Mouse (Mus musculus) left cerebral cortex, postnatal 14 days (tissue): ENCODE measurements around the gene Glra4. TPM values are rescaled to one million over a fixed set of nuclear protein-coding genes. Genes with fewer than 3 reads are reported as not detected.

Source experiments
- DNase-seq, 2 experiments: peaks; one replicate each; pipeline ENCODE4 v3.0.0; 2021 to 2022; ENCODE audit warnings: low spot score in 2 of 2, mixed read lengths in 1 of 2
- intact Hi-C: fragments of 180-260 bp; cut with DNase I; formaldehyde crosslinking; loops from one replicate; pipeline ENCODE4 v1.15.1; 2025
- long read RNA-seq, 2 experiments: library from polyadenylated mRNA; stranded (forward); transcript quantifications; one replicate each; pipeline ENCODE4 v2.0.0; 2021
- total RNA-seq, 2 experiments: library from RNA; stranded (reverse); gene quantifications; 2 replicates each; pipeline ENCODE4 v1.2.3; 2021

Gene Glra4
- under 1 TPM in 1 of 2 experiments, not detected in 1; 0.27 TPM for total RNA-seq
- long read RNA-seq, experiment 1: 0 reads
- long read RNA-seq, experiment 2: 0 reads

DNA sequence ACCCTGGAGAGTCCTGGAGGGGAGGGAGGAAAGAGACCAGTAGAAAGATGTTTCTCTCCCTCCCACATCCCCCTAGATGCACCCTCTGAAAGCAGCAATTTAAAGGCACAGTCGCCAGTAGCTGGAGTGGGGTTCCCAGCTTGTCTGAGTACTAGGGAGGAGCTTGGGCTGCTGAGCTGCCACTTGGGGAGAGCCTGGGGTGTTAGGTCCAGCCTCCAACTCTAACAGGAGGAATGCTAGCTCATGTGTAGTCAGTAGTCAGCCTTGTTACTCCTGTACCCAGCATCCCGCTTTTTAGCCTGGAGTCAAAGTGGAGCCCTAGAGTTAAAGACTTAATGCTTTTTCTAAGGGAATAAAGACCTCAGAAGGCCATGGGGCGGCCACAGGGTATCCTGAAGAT is at the start of gene Glra4:
Gene Glra4 (minus strand): TSS at position 101 of the 400 bp plus-strand sequence.
- intact Hi-C loops: no loop called here
- no peak for DNase-seq

DNA sequence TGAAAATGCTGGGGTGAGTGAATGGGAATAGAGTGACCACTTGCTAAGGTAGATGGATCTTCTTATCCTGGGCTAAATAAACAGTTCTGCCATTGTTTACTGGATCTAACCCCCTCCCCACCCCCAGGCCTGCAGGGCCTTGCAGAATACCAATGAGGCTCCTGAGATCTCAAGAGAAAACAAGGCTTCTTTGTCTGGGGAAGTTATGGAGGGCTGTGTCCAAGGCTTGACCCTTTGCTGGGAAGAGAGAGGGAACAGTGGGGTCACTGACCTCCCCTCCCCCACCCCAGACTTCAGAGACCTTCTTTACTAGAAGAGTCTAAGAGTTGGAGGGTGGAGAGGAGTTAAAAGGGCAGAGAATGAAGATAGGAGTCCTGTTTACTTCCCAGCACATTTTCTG is 48.7 kb upstream of the Glra4 start:
- intact Hi-C loops: no loop called here
- no peak for DNase-seq

DNA sequence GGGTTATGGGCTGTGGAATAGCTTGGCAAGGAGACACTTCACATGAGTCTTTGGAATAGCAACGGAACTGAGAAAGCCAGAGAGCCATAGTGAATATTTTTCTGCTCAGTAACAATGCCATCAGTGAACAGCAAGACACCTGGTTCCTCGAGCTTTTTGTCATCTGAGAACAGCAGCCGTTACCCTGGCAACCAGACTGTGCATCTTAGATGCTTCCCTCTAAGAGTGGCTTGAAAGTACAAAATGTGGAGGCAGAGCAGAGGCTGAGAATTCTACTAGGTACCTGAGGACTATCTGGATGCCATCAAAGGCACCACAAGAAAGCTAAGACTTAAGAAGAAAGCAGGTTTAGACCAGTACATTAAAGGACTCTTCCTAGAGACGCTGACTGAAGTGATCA is 45.1 kb upstream of the Glra4 start:
- DNase-seq: peak; percentile 16 to 26
- intact Hi-C loops: no loop called here

DNA sequence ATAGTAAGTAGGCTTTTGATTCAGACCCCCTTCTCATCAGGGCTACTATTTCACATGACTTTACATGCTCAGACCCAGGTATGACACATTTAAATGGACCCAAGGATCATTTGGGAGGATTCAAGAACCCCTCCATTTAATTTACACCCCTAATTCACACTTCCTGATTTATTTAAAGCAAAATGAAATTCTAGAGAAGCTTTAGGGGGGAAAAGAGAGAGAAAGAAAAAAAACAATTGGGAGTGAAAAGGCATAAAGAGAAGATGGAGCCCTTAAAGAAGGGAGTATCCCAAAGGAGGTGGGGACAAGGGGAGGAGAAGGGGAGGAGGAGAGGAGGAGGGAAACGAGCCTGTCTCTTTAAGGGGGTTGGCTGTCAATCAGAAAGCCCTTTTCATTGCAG is 42.4 kb upstream of the Glra4 start, which contains the start of gene Plp1:
Gene Plp1 (plus strand): TSS at position 301 of the 400 bp plus-strand sequence.
- intact Hi-C loops: loop anchor here (5.0 kb wide), 1 partner anchor 60 kb away; no protein-coding TSS in a partner anchor
- DNase-seq: no peak

DNA sequence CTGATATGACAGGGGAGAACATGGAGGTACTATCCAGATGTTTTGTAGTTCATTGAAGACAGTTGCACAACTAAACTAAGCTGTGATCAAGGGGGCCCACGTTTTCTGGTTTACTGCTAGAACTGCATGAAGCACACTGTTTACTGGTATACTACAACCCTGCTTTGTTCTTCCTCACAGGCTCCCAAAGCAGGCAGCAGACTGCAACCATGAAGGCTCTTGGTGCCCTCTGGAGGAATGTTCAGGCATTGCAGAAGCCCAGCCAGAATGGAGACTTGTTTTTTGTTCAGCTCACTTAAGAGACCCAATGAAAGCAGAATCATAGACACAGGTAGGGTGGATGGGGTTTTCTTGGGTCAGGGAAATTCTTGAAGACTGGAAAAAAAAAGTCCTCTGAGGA is 40.3 kb upstream of the Glra4 start:
- intact Hi-C loops: loop anchor here (5.0 kb wide), 1 partner anchor 58 kb away; no protein-coding TSS in a partner anchor

DNA sequence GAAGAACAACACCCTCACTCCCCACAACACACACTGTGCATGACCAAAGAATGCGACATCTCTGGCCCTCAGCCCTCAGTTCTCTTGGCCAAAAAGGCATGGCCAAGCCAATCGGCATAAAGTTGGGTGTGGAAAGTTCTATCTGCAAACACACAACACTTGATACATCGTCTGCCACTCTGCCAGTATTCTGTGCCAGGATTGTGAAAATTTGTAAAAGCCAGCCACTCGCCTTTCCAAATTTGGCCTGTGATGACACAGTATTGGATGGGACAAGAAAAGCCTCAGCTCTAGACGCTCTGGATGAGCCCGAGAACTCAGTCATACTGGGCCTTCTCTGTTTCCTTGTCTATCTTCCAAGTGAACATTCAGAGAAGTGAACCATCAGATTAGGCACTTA is 39.8 kb upstream of the Glra4 start:
- DNase-seq: no peak
- intact Hi-C loops: loop anchor here (5.0 to 10.0 kb wide), 2 partner anchors 57 to 195 kb away; no protein-coding TSS in a partner anchor

More for the DNA sequence above, 40.3 kb upstream of the Glra4 start:
- DNase-seq: peak; percentile 84 to 86

DNA sequence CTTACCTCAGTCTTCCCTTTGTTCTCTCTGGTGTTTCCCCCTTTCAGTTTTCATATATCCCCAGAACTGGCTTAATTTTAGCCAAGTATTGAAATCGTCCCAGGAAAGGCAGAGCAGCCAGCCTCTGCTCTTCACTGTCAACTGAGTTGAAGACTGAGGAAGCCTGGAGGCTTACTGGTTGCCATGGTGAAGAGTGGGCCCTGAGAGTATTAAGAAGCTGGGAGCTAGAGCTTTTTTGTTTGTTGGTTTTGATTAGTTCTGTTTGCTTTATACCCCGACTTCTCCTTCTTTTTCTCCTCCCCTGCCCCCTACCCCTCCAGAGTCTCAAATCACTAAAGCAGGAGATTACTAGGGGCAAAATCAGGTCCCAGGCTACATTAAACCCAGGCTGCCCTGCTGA is 17.3 kb upstream of the Glra4 start:
- no peak for DNase-seq
- intact Hi-C loops: no loop called here

DNA sequence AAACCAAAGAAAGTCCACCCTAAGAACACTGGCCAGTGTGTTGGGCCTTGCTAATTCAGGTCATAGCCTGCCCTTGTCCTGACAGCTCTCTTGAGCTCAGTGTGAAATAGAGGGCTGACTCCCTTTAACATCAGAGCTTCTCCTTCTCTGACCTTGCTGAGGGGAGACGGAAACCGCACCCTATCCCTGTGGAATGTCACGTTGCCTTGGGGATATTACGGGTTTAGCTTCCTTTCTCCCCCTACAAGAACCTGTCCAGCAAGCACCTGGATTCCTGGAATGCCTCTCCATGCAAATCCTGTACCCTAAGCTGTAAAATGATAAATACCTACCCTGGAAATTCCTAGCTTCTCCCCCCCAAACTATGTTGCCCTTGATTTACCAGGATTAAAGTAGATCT is 9.5 kb upstream of the Glra4 start:
- intact Hi-C loops: no loop called here
- DNase-seq: no peak

DNA sequence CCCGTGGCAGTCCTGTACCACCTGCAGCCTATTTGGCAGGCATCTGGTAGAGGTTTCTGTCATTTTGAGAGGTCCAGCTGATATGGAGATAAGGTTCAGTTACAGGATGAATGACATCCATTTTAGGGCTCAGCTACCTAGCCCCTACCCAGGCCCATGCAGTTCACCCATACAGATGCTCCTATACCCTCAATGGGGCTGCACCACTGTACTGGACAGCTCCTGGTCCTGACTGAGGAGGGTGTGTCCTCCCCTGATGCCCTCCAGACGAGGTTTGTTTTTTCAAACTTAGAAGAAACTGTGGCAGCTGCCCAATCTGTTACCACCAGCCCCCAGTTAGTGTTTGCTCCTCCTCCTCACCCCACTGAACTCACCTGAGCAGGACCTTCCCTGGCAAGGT is 679 bp downstream of the Glra4 start:
- intact Hi-C loops: no loop called here
- DNase-seq: no peak

DNA sequence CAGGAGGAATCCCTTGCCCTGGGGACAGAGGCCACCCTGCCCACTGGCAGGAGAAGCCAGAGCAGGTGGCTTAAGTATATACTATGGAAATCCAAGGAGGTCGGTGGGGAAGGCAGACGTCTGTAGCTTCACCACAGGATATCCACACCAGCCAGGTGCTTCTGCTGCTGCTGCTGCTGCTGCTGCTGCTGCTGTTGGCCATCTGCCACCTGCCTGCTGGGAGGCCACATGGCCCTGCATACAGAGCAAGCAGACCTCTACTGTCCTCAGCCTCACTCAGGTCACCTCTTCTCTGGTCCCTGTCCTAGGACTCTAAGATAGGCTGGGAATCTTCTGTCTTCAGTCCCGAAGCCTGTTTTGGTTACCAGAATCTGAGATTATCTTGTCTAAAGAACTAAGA is 1.9 kb downstream of the Glra4 start:
- intact Hi-C loops: no loop called here
- DNase-seq: no peak

DNA sequence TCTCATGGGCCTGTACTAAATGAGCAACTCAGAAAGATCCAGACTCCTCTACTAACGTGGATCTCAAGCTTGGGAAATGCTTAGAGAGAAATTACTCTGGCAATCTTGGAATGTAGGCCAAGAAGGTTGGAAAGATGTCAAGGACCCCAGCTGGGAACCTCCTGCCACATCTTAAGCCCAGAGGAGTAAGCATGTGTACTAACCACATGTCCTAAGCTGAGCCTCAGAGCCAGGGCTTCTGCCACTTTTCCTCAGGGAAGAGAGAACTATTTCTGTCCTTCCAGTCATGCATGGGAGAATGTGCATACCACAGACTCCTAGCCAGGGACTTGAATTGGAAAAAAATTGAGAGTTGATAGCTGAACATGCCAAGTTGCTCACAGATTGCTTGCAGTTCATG is 6.9 kb downstream of the Glra4 start:
- intact Hi-C loops: no loop called here
- no peak for DNase-seq

DNA sequence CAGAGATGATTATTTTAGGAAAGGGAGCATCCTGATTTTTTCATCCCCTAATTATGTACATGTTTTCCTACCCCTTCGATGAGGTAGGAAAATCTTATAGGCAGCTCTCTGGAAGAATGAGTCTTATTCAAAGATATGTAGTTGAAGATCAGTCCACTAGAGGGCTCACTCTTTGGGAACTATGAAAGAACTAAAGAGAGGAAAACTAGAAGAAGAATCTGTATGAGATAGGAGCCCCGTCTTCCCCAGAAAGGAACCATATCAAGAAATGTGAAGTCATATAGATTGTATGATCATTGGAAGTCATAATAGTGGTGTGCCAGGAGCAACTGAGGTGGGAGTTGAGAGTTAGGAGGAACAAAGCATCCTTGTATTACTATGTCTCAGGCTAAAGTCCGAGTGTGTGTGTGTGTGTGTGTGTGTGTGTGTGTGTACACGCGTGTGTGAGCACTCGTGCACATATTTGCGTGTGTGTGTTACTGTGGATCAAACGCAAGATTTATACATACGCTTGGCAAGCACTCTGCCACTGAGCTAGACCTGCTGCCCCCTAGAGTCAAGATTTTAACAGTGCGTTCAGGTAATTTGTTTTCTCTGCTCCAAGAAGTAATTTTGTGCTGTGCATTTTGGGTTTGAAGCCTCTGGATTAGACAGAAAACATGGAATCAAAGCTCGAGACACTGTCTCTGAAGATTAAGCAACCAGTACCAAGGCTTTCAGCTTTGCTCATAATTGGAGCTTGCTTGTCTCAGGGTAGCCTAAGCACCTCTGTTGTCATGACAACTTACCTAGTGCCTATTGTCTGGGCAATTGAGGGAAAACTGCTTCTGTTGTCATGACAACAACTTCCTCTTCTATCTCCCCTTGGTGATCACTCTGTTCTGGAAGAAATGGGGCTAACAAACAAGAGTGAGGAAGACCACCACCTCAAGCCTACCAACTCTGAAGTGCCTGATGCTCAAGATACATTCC is 18.6 kb downstream of the Glra4 start:
- intact Hi-C loops: loop anchor here (5.0 kb wide), 1 partner anchor 61 kb away; the partner anchor contains the start of gene Plp1
- peak; percentile 15 to 60 for DNase-seq

DNA sequence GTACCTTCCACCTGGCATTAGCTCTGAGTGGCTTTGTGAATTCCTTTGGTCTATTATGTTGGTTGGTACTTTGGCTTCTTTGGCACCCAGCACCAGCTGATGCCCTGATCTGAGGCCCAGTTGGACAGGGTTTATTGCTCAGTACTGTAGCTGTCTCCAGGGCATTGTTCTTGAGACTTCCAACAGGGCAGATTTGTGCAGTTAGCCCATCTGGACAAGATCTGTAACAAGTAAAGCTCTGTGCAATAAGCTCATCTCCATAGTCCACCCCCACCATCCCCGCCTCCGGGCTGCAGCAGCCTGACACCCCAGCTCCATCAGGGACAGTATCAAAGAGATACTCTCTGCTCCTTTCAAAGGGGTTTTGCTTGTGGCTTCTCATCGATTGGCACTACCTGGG is 24.5 kb downstream of the Glra4 start:
- DNase-seq: no peak
- intact Hi-C loops: no loop called here

DNA sequence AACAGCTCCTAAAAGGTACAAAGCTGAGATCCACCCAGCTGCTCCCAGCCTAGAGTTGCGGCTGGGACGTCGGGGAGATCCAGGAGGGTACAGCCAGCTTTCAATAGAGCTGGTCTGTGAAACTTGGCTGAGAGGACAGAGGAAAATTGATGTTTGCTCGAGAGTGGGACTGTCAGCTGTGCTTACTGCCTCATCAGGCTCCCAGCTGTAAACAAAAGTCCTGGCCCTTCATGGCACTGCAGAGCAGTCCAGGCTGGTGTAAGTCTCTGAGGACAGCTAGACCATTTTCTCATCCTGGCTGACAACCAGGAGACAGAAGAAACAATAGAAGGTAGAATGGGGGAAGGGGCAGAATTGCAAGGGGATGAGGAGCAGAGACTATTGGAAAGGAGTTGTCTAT is 30.6 kb downstream of the Glra4 start:
- intact Hi-C loops: no loop called here
- no peak for DNase-seq

DNA sequence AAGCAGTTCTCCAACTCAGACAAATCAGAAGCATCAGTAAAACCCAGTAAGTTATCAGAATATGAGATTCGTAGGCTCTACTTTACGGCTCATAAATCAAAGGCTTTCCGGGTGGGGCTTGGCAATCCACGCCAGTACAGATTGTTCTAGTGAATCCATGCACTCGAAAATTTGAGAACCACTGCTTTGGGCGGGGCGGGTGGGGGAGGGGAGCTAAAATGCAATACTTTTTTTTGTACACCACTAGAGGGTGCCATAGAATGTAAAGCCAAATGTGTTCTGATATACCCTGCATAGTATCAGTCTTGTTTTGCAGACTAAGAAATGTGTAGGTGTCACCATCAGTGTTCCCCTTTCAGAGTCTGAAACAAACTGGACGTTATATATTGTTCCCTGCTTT is 35.3 kb downstream of the Glra4 start:
- DNase-seq: no peak
- intact Hi-C loops: loop anchor here (5.0 kb wide), 2 partner anchors 117 to 273 kb away; no protein-coding TSS in a partner anchor

DNA sequence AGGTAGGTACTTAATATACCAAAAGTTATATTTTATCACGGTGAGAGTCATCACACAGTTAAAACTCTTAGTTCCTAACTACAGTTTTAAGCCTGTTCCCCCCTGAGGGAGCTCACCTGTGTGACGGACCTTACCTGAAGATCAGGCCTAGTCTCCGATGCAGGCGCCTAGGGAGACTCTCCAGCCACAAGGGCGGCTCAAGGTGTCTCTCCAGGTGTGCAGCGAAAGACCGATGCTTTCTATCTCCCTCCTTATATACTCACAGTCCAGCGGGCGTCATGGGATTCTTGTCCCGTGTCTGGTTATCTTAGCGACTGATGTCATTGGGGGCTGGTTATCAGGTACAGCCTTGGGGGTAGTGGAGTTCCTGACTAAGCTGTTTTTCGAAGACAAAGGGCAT is 36.5 kb downstream of the Glra4 start, which contains the start of gene Morf4l2:
Gene Morf4l2 (minus strand): TSS at position 232 of the 400 bp plus-strand sequence.
- no peak for DNase-seq
- intact Hi-C loops: loop anchor here (5.0 kb wide), 2 partner anchors 116 to 274 kb away; no protein-coding TSS in a partner anchor

DNA sequence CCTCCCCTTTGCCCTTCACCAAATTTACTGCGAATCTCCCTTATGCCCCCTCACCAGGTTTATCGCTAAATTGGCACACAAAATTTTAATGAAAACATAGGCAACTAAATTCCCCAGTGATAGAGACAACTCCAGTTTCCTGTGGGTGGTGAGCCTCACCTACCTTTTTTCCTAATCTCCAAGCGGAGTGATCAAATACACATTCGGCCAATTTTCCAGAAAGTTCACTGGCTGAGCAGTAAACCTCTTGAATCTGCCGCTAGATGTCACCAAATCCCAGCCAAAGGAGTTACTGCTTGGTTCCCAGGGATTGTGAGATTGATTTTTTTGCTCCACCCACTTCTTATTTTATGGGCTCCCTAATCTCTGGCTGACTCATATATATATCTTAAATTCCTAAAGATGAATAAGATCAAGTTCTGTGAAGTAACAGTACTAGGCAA is 37.3 kb downstream of the Glra4 start:
- intact Hi-C loops: loop anchor here (5.0 kb wide), 2 partner anchors 115 to 275 kb away; no protein-coding TSS in a partner anchor
- DNase-seq: peak; percentile 67 to 77

DNA sequence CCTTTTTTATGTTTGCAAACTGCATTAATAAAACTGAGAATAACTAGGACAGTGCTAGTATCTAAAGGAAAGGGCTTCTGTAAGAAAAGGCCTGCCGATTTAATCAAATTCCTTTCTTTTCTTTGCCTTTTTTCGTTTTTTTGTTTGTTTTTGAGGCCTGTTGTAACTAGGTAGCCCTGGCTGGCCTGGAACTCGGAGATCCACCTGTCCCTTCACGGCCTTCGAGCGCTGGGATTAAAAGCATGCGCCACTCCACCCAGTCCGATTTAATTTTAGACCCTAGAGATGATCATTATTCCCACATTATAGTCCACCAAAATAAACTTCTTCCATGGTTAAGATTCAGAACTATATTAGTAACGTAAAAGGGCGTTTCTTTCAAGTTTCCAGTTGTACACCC is 37.7 kb downstream of the Glra4 start:
- DNase-seq: no peak
- intact Hi-C loops: loop anchor here (5.0 kb wide), 2 partner anchors 115 to 275 kb away; no protein-coding TSS in a partner anchor

DNA sequence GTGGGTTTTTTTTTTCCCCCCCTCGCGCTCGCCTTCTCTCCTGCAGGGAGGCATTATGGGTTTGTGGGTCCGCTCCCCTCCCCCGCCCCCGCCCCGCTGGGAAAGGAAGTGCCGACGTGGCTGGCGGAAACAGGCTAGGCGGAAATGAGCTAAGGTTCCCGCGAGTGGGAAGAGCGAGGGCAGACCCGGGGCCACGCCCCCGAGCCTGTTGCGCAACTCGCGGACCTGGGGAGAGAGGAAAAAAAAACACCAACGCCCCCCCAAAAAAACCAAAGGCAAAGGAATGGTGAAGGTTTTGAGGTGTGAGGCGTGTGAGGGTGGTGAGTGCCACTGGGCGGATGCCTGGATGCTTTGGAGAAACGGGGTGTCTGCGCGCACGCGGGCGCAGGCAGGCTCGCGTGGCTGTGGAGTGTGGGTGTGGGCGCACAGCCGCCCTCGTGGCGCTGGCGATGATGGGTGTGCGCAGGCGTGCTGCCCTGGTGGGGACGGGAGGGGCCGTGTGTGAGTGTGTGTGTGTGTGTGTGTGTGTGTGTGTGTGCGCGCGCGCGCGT is 38.2 kb downstream of the Glra4 start:
- DNase-seq: peak; percentile 79 to 83
- intact Hi-C loops: loop anchor here (5.0 kb wide), 2 partner anchors 114 to 276 kb away; no protein-coding TSS in a partner anchor
